Mouse (Mus musculus) MEL-GATA-1-ER (cell line): ENCODE results near the gene Tnfrsf13c.
"Not testable (repeated sequence)": the region's sequence is repeated elsewhere in the genome, so short reads cannot be mapped to it uniquely, and the experiment has no call there.

ENCODE experiments used
- DNase-seq: peaks from one replicate; pipeline ENCODE4 v3.0.0-alpha.2; 2012; ENCODE audit warnings: low read depth; ENCODE audit errors: extremely low read depth

Tnfrsf13c gene

DNA sequence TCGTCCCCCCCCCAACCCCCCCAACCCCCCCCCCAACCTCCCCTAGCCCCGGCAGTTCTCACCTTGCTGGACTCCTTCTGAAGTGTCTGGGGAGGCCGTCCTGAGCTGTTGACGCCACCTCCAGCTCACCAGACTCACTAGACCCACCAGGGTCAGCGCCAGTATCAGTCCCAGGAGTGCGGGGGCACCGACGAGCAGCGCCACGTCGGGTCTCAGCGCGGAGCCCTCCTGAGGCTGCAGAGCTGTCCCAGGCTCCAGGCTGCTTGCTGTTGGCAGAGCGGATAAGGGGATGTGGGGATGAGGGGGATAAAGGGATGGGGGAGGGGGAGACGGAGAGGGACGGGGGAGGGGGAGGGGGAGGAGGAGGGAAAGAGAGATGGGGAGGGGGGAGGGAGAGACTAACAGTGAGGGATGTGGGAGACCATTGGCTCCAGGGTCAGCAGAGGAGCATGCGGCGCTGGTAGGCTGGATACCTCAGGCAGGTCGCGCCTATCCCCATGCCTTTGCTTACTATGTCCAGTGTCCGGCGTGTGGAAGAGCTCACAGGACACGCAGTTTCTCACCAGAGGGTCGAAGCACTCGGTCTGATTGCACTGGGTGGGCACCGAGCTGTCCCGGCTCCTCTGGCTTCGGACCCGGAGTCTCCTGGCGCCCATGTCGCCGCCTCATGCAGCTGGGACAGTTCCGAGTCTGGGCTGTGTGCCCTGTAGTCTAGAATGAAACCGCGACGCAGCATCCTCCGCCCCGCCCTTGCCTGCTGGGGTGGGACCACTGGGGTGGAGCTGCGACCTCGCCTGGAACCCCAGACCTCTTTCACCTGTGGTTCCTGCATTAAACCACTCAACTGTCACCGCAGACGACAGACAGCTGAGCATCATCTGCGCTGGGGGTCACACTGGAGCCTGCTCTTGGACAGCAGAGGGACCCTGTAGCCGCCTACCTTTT, at the start of gene Tnfrsf13c:
Tnfrsf13c (minus strand) TSS at position 713 of the 945 bp plus-strand sequence.
- no peak for DNase-seq

DNA sequence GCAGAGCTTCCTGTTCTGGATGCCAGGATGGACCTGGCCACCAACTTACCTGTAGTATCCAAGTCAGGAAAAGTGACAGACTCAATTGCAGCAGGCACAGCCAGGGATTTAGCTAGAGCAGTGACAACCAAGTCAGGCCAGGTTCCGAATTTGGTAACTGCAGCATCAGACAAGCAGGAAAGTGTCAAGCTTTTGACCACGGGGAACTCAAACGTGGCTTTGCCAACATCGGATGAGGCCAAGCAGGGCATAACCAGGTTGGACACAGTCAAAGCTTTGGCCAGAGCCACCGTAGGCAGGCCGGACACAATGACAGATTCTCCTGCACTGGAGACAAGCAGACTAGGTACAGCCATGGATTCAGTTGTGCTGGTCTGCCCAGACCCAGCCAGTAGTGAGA, 48.1 kb upstream of the Tnfrsf13c start:
- DNase-seq: no peak

DNA sequence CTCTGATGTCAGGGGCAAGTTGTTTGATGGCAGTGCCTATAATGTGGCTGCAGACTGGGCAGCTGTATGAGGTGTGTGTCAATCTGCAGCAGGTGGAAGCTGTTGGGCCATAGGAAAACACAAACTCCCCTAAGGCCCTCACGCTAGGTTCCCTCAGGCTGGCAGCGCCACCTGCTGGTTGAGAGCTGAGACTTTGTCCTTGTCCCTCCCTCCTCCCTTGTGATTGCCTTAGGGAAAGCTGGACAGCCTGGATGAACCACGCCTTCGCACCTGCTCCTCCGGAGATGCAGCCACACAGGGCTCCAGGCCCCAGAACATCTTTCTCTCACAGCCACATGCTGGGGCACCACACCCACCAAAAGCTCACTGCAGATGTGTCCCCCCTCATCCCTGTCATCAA, 47.0 kb upstream of the Tnfrsf13c start:
- no peak for DNase-seq

DNA sequence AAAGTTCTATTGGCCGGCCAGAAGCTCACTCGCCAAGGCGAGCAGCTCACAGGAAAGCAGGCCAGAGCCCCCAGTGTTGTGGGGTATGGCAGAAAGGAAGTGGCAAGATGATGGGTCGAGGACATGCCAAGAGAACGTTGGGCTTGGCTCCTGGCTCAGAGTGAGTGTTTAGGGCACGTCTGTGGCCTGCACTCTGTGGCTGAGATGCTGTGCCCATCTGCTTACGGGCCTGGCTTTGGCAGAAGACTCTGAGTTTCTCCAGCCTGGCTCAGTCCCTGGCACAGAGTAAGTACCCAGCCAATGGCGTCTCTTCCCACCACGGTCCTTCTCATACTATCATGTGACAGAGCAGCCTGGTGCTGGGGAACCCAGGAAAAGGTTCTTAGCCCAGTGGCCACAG, 44.6 kb upstream of the Tnfrsf13c start:
- DNase-seq: no peak

DNA sequence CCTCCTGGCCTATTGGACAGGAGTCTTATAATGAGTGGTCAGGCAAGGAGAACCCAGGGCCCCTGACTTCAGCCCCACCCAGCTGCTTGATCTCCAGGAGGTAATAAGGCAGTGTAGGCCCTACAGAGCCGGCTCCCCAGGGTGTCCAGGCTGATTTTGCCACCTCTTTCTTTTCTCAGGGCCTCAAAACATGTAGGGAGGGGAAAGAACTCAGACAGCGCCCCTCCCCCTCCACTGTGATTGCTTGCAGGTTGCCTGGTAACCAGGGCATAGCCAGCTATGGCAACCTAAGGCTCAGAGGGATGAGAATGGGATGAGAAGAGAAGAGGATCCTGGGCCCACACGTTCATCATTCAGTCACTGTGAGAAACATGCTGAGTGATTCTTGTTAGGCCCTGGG, 44.0 kb upstream of the Tnfrsf13c start:
- DNase-seq: no peak

DNA sequence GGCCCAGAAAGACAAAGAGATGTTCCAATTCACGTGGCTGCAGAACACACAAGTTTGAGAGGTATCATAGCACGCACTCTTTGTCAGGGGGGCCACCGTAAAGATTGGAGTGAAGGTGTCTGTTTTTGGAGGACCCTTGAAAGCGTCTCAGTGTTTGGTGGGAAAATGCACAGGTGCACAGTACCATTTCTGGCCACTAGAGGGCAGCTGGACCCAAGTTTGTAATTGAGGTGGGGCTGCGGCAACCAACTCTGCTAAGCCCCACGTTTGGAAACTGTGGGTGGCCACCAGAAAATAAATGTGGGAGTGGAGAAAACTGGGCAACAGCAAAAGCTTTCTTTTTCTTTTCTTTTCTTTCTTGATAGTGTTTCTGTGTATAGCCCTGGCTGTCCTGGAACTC, 42.2 kb upstream of the Tnfrsf13c start:
- DNase-seq: no peak

DNA sequence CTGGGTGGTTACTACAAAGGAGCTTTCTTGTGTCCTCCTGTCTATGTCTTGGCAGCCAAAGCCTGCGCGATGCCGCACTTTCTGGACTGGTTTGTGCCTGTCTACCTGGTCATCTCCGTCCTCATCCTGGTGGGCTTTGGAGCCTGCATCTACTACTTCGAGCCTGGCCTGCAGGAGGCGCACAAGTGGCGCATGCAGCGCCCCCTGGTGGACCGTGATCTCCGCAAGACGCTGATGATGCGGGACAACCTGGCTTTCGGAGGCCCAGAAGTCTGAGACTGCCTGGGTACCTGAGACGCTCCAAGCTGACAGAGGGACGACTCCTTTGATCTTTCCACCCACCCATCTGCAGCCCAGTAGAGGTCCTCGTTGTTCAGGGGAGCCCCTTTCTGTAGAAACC, 35.3 kb upstream of the Tnfrsf13c start:
- DNase-seq: peak; percentile 37

DNA sequence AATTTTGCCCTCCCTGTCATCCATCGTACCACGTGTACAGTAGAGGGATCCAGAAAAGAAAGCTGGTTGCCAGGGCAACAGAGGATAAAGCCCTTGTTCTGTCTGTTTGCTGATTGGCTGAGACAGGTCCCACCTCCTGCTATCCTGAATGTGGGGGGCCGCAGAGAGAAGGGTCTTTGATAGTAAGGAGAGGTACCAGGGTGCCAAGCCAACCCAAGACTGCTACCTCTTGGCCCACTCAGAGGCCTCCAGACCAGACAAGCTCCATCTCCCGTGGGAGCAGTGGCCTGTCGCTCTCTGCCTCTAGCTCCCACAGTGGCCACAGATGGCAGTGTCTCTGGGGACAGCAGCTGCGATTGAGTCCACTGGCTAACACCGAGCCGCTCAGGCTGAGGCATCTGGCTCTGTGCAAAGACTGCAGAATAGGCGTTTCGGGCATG, 31.8 kb upstream of the Tnfrsf13c start:
- DNase-seq: no peak

DNA sequence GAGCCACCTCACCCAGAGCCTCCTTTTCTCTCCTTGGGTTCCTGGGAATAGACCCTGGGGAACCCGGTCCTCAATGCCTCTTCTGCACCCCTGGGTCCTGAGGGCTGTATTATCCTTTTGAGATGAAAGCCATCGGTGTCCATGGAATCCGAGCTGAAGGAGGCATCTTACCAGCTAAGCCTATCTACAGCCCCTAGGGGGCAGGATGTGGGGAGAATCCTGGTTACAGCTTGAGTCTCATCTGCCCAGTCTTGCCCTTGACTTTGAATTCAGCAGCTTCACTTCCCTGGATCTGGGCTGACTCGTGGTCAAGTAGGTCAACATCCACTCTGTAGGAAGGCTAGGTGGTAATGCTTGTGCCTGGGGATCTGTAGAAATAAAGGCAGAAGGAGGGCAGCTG, 31.1 kb upstream of the Tnfrsf13c start:
- DNase-seq: no peak

DNA sequence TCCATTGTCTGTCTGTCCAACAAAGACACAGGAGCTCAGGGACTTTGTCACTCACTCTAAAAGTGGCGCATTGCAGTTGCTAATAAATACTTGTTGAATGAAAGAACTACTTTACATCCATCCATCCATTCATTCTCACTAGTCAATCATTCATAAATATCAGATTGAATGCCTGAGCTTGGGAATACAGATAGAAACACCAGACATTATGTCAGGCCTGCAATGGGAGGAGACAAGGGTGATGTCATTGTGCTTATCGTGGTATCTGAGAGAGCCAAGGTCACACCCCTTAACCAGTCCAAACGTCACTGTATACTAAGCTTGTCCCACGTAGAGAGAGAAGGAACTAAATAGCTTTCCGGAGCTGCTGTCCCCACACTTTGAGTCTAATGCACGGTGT, 27.9 kb upstream of the Tnfrsf13c start, which contains the start of gene 1500009C09Rik:
1500009C09Rik (plus strand) TSS at position 301 of the 400 bp plus-strand sequence.
- DNase-seq: no peak

DNA sequence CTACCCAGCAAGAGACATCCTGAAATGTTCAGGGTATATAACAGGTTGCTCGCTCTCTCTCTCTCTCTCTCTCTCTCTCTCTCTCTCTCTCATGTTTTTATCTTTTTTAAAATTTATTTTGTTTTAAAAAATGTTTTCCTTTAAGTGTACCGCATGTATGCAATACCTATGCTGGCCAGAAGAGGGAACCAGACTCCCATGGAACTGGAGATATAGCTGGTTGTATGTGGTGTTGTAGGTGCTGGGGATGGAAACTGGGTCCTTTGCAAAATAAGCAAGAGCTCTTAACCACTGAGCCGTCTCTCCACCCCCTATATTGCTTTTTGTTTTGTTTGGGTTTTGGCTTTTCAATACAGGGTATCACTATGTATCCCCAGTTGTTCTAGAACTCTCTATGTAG, 27.4 kb upstream of the Tnfrsf13c start:
- no peak for DNase-seq

DNA sequence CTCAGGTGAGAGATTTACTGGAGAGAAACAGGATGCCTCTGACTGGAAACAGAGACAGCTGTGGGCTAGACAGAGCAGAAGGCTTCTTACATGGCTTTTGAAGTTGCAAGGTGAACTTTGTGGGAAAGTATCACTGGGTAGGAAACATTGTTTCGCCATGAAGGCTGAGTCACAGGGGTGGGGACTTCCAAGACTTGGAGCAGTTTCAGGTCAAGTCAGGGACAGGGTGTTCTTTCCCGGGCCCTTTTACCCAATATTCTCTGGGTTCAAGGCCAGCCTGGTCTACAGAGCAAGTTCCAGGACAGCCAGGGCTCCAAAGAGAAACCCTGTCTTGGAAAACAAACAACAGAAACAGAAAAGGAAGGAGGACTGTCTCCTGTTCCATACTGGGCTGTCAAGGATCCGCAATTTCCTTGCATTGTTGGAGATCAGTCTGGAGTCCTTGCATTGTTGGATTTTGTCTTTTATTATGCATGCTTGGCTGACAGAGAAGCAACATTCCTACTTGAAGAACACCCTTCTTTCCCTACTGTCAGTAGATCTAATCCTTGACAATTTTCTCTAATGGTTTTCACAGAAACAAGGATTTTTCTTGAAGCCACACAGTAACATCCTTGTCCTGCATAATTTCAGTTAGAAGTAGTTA, 23.1 kb upstream of the Tnfrsf13c start:
- DNase-seq: no peak

DNA sequence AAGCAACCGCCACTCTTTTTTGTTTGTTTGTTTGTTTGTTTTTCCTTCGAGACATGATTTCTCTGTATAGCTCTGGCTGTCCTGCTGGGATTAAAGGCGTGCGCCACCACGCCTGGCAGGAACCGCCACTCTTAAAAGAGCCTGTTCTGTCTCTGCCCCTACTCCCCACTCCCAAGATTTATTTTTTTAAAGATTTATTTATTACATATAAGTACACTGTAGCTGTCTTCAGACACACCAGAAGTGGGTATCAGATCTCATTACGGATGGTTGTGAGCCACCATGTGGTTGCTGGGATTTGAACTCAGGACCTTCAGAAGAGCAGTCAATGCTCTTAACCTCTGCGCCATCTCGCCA, 20.6 kb upstream of the Tnfrsf13c start:
- DNase-seq: not testable (repeated sequence)

DNA sequence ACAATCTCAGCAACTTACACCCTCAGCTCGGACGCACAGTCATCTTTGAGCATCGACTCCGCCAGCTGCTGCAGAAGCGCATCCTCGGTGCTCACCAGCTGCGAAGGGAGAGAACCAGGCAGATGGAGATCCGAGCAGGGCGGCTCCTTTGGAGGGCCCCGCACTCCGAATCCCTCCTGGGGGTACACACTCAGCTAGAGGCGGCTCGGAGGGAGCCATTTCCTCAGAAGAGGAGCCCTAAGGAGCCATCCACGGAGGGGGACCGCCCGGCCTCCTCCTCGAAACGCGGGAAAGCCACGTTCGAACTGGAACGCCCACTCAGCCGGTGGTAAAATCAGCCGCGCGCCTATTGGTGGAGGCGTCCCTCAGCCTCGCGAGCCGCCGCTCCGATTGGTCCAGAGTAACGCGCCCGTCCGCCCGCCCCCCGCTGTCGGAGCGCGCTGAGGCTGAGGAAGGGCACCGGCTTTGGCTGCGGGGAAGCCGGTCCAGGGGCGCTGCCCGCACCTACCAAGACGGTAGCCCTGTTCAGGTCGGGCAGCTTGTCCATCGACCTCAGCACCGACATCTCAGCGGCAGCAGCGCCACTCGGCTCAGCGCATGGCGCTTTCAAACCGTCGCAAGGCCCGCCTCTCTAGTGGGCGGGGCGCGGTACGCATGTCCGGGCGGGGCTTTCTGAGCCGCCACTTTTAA, 20.1 kb upstream of the Tnfrsf13c start, which contains the start of gene Cenpm:
Cenpm (minus strand) TSS at position 634 of the 690 bp plus-strand sequence.
- peak; percentile 67 for DNase-seq

DNA sequence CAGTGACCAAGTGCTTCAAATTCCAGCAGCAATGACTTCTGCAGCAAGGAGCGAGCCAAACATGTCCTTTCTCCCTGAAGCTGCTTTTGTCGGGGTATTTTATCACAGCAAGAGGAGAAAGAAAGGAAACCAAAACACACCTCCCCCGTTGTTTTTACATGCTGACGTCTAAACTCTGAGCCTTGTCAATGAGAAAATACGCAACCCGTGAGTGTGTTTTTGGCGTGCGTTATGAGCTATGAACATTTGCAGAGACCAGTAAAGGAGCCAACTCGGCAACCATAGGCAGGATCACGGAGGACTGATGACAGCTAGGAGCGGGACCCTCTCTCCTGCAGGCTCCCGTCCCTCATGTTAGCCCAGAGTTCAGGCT, 19.6 kb upstream of the Tnfrsf13c start:
- peak; percentile 45 for DNase-seq

DNA sequence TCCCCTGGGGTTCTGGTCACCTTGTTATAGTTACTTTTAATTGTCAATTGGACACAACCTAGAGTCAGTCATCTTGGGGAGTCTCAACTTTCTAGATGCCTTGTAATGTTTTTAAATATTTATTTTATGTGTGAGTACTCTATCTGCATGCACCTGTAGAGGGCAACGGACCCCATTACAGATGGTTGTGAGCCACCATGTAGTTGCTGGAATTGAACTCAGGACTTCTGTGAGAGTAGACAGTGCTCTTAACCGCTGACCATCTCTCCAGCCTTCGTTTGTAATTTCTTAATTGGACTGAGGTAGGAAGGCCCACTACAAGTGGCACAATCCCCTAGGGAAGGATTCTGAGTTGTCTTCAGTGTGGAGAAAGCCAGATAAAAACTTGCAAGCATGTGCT, 19.1 kb upstream of the Tnfrsf13c start:
- DNase-seq: no peak

DNA sequence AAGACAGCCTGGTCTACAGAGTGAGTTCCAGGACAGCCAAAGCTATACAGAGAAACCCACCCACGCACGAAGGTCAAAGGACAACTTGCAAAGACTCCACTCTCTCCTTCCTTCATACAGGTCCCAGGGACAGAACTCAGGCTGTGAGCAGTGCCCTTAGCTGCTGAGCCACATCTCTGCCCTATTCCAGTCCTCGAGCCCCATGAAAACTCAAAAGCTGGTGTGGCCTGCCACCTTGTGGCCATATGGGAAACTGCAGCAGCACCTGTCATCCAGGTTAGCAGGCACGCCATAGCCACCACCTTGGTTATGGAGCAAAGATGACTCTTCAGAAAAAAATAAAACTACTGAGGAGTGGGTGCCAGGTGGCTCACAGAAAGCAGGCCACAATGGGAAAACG, 12.4 kb upstream of the Tnfrsf13c start:
- DNase-seq: peak; percentile 39

DNA sequence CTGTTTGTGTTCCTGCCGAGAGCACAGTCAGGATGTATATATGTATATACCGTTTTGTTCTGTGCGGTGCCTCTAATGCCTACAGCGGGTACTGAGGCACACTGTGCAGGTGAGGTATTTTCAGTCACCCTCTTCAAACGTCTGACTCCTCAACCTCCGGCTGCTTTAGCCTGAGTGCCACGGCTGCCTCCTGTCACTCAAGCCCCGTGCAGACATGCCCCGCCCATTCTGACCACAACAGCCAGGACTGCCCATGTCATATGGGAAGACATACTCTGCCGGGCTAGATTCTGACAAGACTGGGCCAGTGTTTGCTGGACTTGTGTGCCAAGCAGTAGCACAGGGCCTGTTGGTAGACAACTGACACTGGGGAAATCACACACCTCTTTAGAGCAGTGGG, 11.5 kb upstream of the Tnfrsf13c start:
- DNase-seq: no peak

DNA sequence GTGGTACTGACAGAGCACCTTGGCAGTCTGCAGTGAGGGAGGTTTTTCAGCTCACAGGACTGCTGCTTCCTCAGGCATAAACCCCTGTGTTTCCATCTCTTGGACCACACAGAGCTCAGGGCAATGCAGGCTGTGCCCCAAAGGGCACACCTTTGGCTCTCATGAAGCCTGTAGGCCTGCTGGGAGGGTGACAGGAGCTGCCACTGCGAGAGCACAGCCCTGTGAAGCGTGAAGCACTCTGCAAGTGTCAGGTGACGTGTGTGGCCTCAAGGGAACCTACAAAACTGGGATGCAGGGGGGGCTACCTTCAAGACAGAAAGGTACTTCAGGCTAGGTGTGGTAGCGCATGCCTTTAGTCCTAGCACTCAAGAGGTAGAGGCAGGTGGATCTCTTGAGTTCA, 8.5 kb upstream of the Tnfrsf13c start:
- DNase-seq: no peak

DNA sequence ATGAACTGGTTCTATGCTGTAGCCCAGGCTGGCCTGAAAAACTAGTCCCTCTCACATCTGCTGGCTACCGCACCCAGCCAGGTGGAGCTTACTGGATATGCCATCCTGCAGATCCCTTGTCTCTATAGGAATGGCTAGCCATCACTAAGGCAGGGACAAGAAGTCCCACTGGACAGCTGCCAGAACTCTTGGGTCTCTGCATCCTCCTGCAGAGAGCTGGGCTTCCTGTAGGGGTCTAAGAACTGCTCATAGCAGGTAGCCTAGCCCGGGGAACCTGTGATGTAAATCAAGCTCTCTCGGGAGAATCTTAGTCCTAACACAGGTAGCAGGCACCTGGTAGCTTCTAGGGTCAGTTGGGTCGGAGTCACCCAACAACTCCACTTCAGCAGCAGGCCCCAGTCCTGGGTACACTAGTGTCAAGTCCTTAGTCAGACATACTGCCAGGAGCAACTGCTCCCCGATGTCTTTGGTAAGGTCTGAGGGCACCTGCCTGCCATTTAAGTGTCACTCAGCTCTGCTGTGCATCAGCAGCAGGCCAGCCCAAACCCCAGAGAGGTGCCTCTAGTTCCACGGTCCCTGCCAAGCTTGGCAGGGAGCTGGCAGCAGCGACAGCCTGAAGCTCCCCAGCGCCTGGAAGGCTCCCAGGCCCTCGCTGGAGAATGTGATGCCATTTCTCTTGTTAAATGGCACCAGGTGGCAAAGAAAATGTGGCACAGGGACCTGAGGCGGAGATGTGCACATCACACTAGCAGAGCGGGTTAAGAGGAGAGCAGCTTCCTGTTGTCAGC, 7.6 kb upstream of the Tnfrsf13c start:
- DNase-seq: no peak

DNA sequence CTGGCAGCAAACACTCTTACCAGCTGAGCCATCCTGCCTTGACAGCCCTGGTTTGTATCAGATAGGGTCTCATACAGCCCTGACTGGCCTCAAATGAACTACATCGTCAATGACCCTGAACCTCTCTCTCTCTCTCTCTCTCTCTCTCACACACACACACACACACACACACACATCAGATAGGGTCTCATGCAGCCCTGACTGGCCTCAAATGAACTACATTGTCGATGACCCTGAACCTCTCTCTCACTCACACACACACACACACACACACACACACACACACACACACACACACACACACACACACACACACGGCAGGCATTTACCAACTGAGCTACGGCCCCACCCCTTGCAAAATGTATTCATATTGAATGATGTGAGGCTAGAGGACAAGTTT, 6.9 kb upstream of the Tnfrsf13c start:
- DNase-seq: no peak
